Comparison of ENCODE assay signal across 1 mouse cellular context in the genomic region with DNA sequence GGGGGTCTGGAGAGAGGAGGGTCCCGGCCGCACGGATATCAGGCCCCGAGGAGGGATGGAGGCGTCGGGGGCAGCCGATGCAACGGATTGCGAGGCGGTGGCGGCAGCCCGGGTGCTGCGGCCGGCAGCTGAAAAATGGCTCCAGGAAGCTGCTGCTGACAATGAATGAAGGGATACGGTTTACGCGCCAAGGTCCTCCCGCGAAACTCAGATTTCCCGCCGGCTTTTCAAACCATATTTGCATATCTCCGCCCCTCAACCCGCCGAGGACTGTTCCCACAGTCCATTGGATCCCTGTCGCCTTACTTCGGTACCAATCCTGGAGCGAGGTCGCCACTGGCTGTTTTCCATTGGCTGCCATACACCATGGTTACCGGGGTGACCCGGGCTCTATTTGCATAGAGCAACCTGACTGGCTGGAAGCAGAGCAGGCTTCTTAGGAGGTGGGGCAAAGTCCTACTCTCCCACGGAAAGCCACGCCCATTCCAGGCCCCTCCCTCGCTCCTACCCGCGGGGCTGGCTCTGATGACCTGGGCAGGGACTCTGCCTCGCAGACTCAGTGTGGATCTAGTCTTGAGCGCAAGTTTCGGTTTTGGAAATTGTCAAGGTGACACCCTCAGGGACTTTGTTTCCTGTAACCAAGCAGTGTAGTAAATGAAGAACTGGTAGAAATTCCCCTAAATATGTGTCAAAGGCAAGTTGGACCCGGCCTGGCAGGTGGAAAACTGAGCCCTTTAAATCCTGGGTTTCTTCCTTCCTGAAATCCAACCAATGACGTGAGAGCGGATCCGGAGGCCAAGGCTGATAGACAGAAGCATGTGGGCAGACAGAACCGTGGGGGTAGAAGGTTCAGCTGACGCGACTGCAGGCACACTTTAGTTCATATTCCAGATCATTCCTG.
TF ChIP-seq lines count a peak whose summit lies in the region.

A gene (minus strand): TSS at position 209 of the 901 bp plus-strand sequence.

TF ChIP-seq in MEL, 35 proteins besides CTCF, POLR2A, EP300 and RAD21 (continued from another document):
- TF ChIP-seq MAX (IDR thresholded peaks at IDR 0.05; ENCODE audit: low read length) (peak; percentile 84), ZNF384 (IDR thresholded peaks at IDR 0.05; ENCODE audit: low read depth, low read length) (no peak), USF1 (IDR thresholded peaks at IDR 0.05; ENCODE audit: low read depth, low read length) (0 out of 2 replicates have a peak, but pooled peaks have one; percentile 8), MYB (IDR thresholded peaks at IDR 0.05; ENCODE audit: low read depth, low read length) (no peak), USF2 (IDR thresholded peaks at IDR 0.05; ENCODE audit: borderline replicate concordance in 1 of 2, insufficient read depth in 1 of 2, low read depth in 1 of 2, low read length in 2 of 2) (no peak), MAZ (IDR thresholded peaks at IDR 0.05; ENCODE audit: low read depth, low read length) (peak; percentile 77; the same call in 1 of the 2 replicates), TAL1 (IDR thresholded peaks at IDR 0.05; ENCODE audit: low read length) (no peak), MAFK (IDR thresholded peaks at IDR 0.05; ENCODE audit: borderline replicate concordance, low read depth, low read length) (no peak), BHLHE40 (IDR thresholded peaks at IDR 0.05; ENCODE audit: borderline replicate concordance, low read depth, low read length) (no peak), KAT2A (conservative IDR thresholded peaks at IDR 0.05; ENCODE audit: low read depth, low read length) (peak; percentile 16; the same call in 1 of the 2 replicates), MEF2A (IDR thresholded peaks at IDR 0.05; ENCODE audit: extremely low read depth, insufficient replicate concordance, low read depth, low read length, poor library complexity, severe bottlenecking) (no peak), ZKSCAN1 (IDR thresholded peaks at IDR 0.05; ENCODE audit: low read depth, low read length) (no peak), ELF1 (IDR thresholded peaks at IDR 0.05; ENCODE audit: low read depth, low read length) (peak; percentile 54), CHD1 (IDR thresholded peaks at IDR 0.05; ENCODE audit: low read depth, low read length) (no peak)
